8 mouse cellular contexts compared by ENCODE assay signal in genomic region chr4:118437829-118438253, GRCm38 (mm10). TPM values are rescaled to one million over a fixed set of nuclear protein-coding genes. Genes with fewer than 3 reads are reported as not detected.
DNase-seq lines count a peak whose midpoint lies in the region; ATAC-seq lines count a peak whose summit lies in the region.

No protein-coding gene starts in this region.

- 6% methylated on average over 12 of the region's 12 CpGs for WGBS in embryonic facial prominence, embryonic 12.5 days
- WGBS in liver, embryonic 11.5 days: 8% methylated on average over 12 of the region's 12 CpGs
- WGBS in neural tube, embryonic 13.5 days: 7% methylated on average over 12 of the region's 12 CpGs

- H3K9me3 ChIP-seq in embryonic facial prominence, embryonic 12.5 days: no peaks in the 10 kb centered on the region
- no peaks in the 10 kb centered on the region for H3K9me3 ChIP-seq in liver, embryonic 11.5 days (ENCODE audit: control insufficient read depth, low read length)
- H3K9me3 ChIP-seq in neural tube, embryonic 13.5 days: no peaks in the 10 kb centered on the region

- DNase-seq in heart, adult 11 months: peak; percentile 93
- no peak for DNase-seq in heart, postnatal 25 days (ENCODE audit: low spot score)
- peak; percentile 13 to 35 for DNase-seq in heart, postnatal 14 days
- DNase-seq in liver, embryonic 11.5 days (ENCODE audit: low spot score): no peak
- no peak for DNase-seq in layer of hippocampus, adult 11-12 months (ENCODE audit: low spot score)
- DNase-seq in ovary, postnatal 14 days (ENCODE audit: low spot score): no peak

- peak overlapping the region; percentile 63 for H3K9ac ChIP-seq in embryonic facial prominence, embryonic 12.5 days
- peak overlapping the region; percentile 84 for H3K9ac ChIP-seq in liver, embryonic 11.5 days (ENCODE audit: low read depth, low read length)
- H3K9ac ChIP-seq in neural tube, embryonic 13.5 days: peak overlapping the region; percentile 74

- H3K27me3 ChIP-seq in embryonic facial prominence, embryonic 12.5 days: no peaks in the 10 kb centered on the region
- no peaks in the 10 kb centered on the region for H3K27me3 ChIP-seq in liver, embryonic 11.5 days (replicated peaks; ENCODE audit: control insufficient read depth, insufficient read depth, low read length)
- H3K27me3 ChIP-seq in neural tube, embryonic 13.5 days: no peaks in the 10 kb centered on the region

- peak overlapping the region; percentile 90 for H3K27ac ChIP-seq in embryonic facial prominence, embryonic 12.5 days
- peak overlapping the region; percentile 94 for H3K27ac ChIP-seq in liver, embryonic 11.5 days (ENCODE audit: low read depth, low read length)
- peak overlapping the region; percentile 88 for H3K27ac ChIP-seq in neural tube, embryonic 13.5 days (replicated peaks)

- peak overlapping the region; percentile 76 for H3K4me3 ChIP-seq in embryonic facial prominence, embryonic 12.5 days
- H3K4me3 ChIP-seq in liver, embryonic 11.5 days (ENCODE audit: low read depth, low read length): peak overlapping the region; percentile 78
- H3K4me3 ChIP-seq in neural tube, embryonic 13.5 days: peak overlapping the region; percentile 53

- H3K36me3 ChIP-seq in embryonic facial prominence, embryonic 12.5 days: peaks cover 28% of the 10 kb centered on the region
- H3K36me3 ChIP-seq in liver, embryonic 11.5 days (ENCODE audit: control insufficient read depth, insufficient read depth, low read length): peaks cover 29% of the 10 kb centered on the region
- peaks cover 15% of the 10 kb centered on the region for H3K36me3 ChIP-seq in neural tube, embryonic 13.5 days

- peaks cover 30% of the 10 kb centered on the region for H3K4me1 ChIP-seq in embryonic facial prominence, embryonic 12.5 days
- peaks cover 30% of the 10 kb centered on the region for H3K4me1 ChIP-seq in liver, embryonic 11.5 days (replicated peaks; ENCODE audit: control insufficient read depth, insufficient read depth, low read length)
- peaks cover 37% of the 10 kb centered on the region for H3K4me1 ChIP-seq in neural tube, embryonic 13.5 days (replicated peaks)

- intact Hi-C loops in heart, postnatal 25 days (cut with DNase I): no loop called here
- intact Hi-C loops in heart, postnatal 14 days (cut with DNase I): no loop called here

- peak overlapping the region; percentile 95 for H3K4me2 ChIP-seq in embryonic facial prominence, embryonic 12.5 days (replicated peaks)
- peak overlapping the region; percentile 88 for H3K4me2 ChIP-seq in liver, embryonic 11.5 days
- peak overlapping the region; percentile 94 for H3K4me2 ChIP-seq in neural tube, embryonic 13.5 days

- no peak for ATAC-seq in embryonic facial prominence, embryonic 12.5 days (ENCODE audit: insufficient number of reproducible peaks, insufficient read depth, low FRiP score, low TSS enrichment)
- peak; percentile 39; the same call in 1 of the 2 replicates for ATAC-seq in liver, embryonic 11.5 days (replicated peaks; ENCODE audit: low FRiP score)
- ATAC-seq in neural tube, embryonic 13.5 days (ENCODE audit: low read depth): peak; percentile 64

RNA-seq across cellular contexts. Expression of gene Cdc20, which starts 0.7 kb away (rescaled TPM):
- 1 to 10 TPM; 1.5 to 2.3 TPM for total RNA-seq in heart, postnatal 25 days (2021)
- polyA plus RNA-seq in embryonic facial prominence, embryonic 12.5 days (2016; fragmentation: Nextera tagmentation; extraction: Ambion mirVana): 250 and 253 TPM in 2 replicates
- 10 to 100 TPM in 1 of 2 experiments, 1 to 10 TPM in 1; 8.3 to 12.5 TPM for total RNA-seq in heart, postnatal 14 days (2021)
- polyA plus RNA-seq in liver, embryonic 11.5 days (2014; fragmentation: Nextera tagmentation; extraction: Ambion mirVana): 315 and 340 TPM in 2 replicates
- polyA plus RNA-seq in neural tube, embryonic 13.5 days (2015; fragmentation: Nextera tagmentation; extraction: Ambion mirVana): 47.2 and 54.7 TPM in 2 replicates

RNA-seq across cellular contexts. Expression of gene Elovl1, which starts 9.9 kb away (rescaled TPM):
- total RNA-seq in heart, postnatal 25 days (2021): 10 to 100 TPM; 17.8 to 19.4 TPM
- 48.4 and 50.3 TPM in 2 replicates for polyA plus RNA-seq in embryonic facial prominence, embryonic 12.5 days (2016; fragmentation: Nextera tagmentation; extraction: Ambion mirVana)
- 10 to 100 TPM; 25.4 to 30.1 TPM for total RNA-seq in heart, postnatal 14 days (2021)
- polyA plus RNA-seq in liver, embryonic 11.5 days (2014; fragmentation: Nextera tagmentation; extraction: Ambion mirVana): 153 and 161 TPM in 2 replicates
- 38.0 and 38.2 TPM in 2 replicates for polyA plus RNA-seq in neural tube, embryonic 13.5 days (2015; fragmentation: Nextera tagmentation; extraction: Ambion mirVana)

RNA-seq across cellular contexts. Expression of gene Mpl, which starts 19.5 kb away (rescaled TPM):
- under 1 TPM; 0.21 to 0.42 TPM for total RNA-seq in heart, postnatal 25 days (2021)
- 0.61 and 0.64 TPM in 2 replicates for polyA plus RNA-seq in embryonic facial prominence, embryonic 12.5 days (2016; fragmentation: Nextera tagmentation; extraction: Ambion mirVana)
- under 1 TPM; 0.10 to 0.17 TPM for total RNA-seq in heart, postnatal 14 days (2021)
- polyA plus RNA-seq in liver, embryonic 11.5 days (2014; fragmentation: Nextera tagmentation; extraction: Ambion mirVana): 32.7 and 35.9 TPM in 2 replicates
- 0.42 and 0.50 TPM in 2 replicates for polyA plus RNA-seq in neural tube, embryonic 13.5 days (2015; fragmentation: Nextera tagmentation; extraction: Ambion mirVana)

RNA-seq across cellular contexts. Expression of gene Med8, which starts 28.7 kb away (rescaled TPM):
- total RNA-seq in heart, postnatal 25 days (2021): 10 to 100 TPM; 35.7 to 47.1 TPM
- 125 TPM in 2 replicates for polyA plus RNA-seq in embryonic facial prominence, embryonic 12.5 days (2016; fragmentation: Nextera tagmentation; extraction: Ambion mirVana)
- 10 to 100 TPM; 39.3 to 47.0 TPM for total RNA-seq in heart, postnatal 14 days (2021)
- polyA plus RNA-seq in liver, embryonic 11.5 days (2014; fragmentation: Nextera tagmentation; extraction: Ambion mirVana): 141 and 149 TPM in 2 replicates
- polyA plus RNA-seq in neural tube, embryonic 13.5 days (2015; fragmentation: Nextera tagmentation; extraction: Ambion mirVana): 107 and 119 TPM in 2 replicates

RNA-seq across cellular contexts. Expression of gene Szt2, which starts 28.8 kb away (rescaled TPM):
- 10 to 100 TPM; 11.3 to 13.1 TPM for total RNA-seq in heart, postnatal 25 days (2021)
- polyA plus RNA-seq in embryonic facial prominence, embryonic 12.5 days (2016; fragmentation: Nextera tagmentation; extraction: Ambion mirVana): 11.1 and 11.3 TPM in 2 replicates
- total RNA-seq in heart, postnatal 14 days (2021): 10 to 100 TPM; 14.7 TPM
- polyA plus RNA-seq in liver, embryonic 11.5 days (2014; fragmentation: Nextera tagmentation; extraction: Ambion mirVana): 7.5 and 10.4 TPM in 2 replicates
- 7.8 and 9.1 TPM in 2 replicates for polyA plus RNA-seq in neural tube, embryonic 13.5 days (2015; fragmentation: Nextera tagmentation; extraction: Ambion mirVana)

Comparison
In these comparisons a context has a peak if more than half of its experiments do, and no peak if none do; other contexts are left out.
1. DNase-seq: peak in heart, adult 11 months (single experiment) and heart, postnatal 14 days (2 of 2); none in heart, postnatal 25 days (single experiment), liver, embryonic 11.5 days (single experiment), layer of hippocampus, adult 11-12 months (single experiment) and ovary, postnatal 14 days (single experiment).
2. RNA of gene Mpl, which starts 19.5 kb away (polyA plus RNA-seq): 32.7 to 35.9 TPM in liver, embryonic 11.5 days; 0.61 to 0.64 TPM in embryonic facial prominence, embryonic 12.5 days and 0.42 to 0.50 TPM in neural tube, embryonic 13.5 days; every median in the first group is over 10 times any median in the second.
3. Peak in every context shown above with its lines, with median percentiles within 50 percentile points of each other: H3K27ac ChIP-seq, H3K4me2 ChIP-seq, H3K4me3 ChIP-seq and H3K9ac ChIP-seq.